Mouse (Mus musculus) embryonic fibroblast, embryonic 13.5 days (primary cell): ENCODE measurements around the gene AC129217.1.

Experiments used
- CTCF ChIP-seq: IDR thresholded peaks from 2 replicates; pipeline ENCODE4 v1.5.1; 2011; ENCODE audit warnings: mild to moderate bottlenecking, control low read depth, low read length, moderate library complexity, borderline replicate concordance; ENCODE audit not compliant: insufficient read depth
- POLR2A ChIP-seq: IDR thresholded peaks from 2 replicates; pipeline ENCODE4 v1.6.1; 2011; ENCODE audit warnings: low read depth, mild to moderate bottlenecking, control low read depth, low read length, moderate library complexity

DNA sequence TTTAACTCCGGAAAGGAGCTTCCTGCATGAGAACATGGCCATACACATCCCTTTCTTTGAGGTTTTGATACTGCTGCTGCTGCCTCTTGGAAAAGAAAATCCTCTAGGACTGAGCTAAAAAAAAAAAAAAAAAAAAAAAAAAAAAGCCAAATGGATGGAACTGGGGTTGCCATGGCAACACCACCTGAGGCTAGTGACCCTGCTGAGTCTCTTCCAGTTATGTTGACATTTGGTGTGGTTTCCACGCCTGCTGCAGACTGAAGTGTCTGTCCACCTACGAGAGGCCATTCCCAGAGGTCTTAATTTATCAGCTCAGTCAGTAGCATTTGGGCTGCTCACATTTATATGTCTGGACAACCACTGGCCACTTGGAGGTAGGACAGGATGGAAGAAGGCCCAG is 41.1 kb upstream of the AC129217.1 start:
- TF ChIP-seq CTCF, result no peak
- TF ChIP-seq POLR2A, result no peak
